Mouse (Mus musculus) cortical plate, adult 2 months (tissue): ENCODE results near the gene Mum1. TPM values are rescaled to one million over a fixed set of nuclear protein-coding genes. Genes with fewer than 3 reads are reported as not detected.
A peak's percentile ranks its signal among the peaks of the same experiment; 100 is the strongest.

Experiments used
- H3K27ac ChIP-seq: fragments of 200-500 bp; 2 replicates; pipeline ENCODE4 v1.5.1; 2012; ENCODE audit warnings: low read length, control low read depth, inconsistent platforms; ENCODE audit not compliant: insufficient read depth
- H3K4me1 ChIP-seq: fragments of 200-500 bp; 2 replicates; pipeline ENCODE4 v1.6.1; 2011; ENCODE audit warnings: low read length; ENCODE audit not compliant: control insufficient read depth, insufficient read depth
- H3K4me3 ChIP-seq: fragments of 200-500 bp; 2 replicates; pipeline ENCODE4 v1.5.1; 2011; ENCODE audit warnings: mild to moderate bottlenecking, low read length, control low read depth; ENCODE audit not compliant: insufficient read depth
- CTCF ChIP-seq: fragments of 200-500 bp; IDR thresholded peaks from 2 replicates; pipeline ENCODE4 v1.5.1; 2011; ENCODE audit warnings: mild to moderate bottlenecking, control low read depth, low read length; ENCODE audit not compliant: insufficient read depth; ENCODE audit errors: extremely low read depth
- POLR2A ChIP-seq: fragments of 200-500 bp; IDR thresholded peaks from 2 replicates; pipeline ENCODE4 v1.6.1; 2011; ENCODE audit warnings: mild to moderate bottlenecking, low read length, control low read depth; ENCODE audit not compliant: insufficient read depth; ENCODE audit errors: extremely low read depth
- polyA plus RNA-seq: library from polyadenylated mRNA; depleted of rRNA; stranded (reverse); fragments of >200 nt; gene quantifications from 2 replicates; pipeline ENCODE4 v1.2.3, GENCODE M21; 2012

Mum1 gene
- polyA plus RNA-seq, 1 experiment, result 36.9 TPM

DNA sequence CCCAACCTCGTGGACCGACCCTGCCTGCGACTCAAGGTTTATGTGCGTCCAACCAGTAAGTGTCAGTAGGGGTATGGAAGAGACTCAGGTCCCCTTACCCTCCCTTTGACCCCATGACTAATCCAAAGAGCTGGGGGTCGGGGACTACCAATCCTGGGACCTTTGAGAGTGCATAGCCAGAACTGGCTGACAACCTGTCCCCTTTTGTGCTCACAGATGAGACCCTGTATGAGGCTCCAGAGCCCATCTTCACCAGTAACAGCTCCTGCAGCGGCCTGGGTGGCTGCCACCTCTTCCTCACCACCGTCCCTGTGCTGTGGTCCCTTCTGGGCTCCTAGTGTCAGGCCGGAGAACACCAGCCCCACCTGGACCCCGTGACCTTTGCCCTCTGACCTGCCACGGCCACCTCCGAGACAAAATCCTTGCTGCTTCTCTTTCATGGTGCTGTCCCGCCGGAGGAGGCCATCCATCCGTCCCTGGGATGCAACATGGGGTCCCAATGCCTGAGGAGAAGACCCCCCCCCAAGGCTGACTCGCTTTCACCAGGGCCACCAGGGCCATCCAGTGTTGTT is 37.7 kb upstream of the Mum1 start:
- no peak overlapping the region for H3K27ac ChIP-seq

DNA sequence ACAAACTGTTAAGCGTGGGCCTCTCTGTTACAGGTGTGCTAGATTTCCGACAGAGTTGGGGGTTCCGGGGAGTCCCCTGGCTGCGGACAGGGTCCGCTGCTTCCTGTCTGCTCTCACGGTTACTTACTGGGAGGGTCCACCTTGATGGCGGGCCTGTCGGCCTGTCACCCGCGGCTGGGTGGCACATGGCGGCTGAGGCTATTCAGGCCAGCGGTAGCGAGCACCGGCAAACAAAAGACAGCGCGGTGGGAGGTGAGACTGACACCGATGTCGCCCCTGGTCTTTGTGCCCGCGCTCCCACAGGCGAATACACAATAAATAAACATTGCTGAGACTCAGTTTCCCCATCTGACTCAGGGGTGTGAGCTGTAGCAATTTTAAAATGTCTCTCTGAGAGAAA is 36.2 kb upstream of the Mum1 start:
- TF ChIP-seq CTCF (no peak), POLR2A (no peak)
- no peaks in the 10 kb centered on the region for H3K4me1 ChIP-seq
- H3K27ac ChIP-seq, result no peak overlapping the region
- peak overlapping the region; percentile 32 for H3K4me3 ChIP-seq

More for the DNA sequence above, 37.7 kb upstream of the Mum1 start:
- TF ChIP-seq POLR2A, result no peak
- TF ChIP-seq CTCF, result no peak
- no peak overlapping the region for H3K4me3 ChIP-seq
- no peaks in the 10 kb centered on the region for H3K4me1 ChIP-seq

DNA sequence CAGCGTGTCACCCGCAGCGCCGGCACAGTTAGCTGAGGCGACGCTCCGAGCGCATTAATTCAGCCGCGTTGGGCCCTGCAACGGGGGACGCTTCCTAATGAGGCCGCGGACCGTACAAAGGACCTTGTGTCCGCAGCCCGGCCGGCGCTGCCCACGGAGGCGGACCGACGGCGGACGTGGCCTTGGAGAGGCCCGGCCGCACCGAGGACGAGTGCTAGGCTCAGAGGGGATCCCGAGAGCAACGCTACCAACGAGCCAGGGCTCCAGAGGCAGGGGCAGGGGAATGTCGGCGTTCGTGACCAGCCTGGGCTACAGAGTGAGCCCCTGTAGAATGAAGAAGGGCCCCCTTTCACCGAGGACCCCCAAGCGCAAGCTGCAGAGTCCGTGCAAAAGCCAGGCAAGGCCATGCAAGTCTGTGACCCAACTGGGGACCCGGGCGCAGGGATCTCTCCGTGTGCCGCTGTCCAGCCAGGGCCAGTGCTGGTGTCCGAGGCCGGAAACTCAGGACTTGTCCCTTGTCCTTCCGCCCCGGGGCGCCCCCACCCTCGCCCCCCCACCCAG is 35.7 kb upstream of the Mum1 start:
- no peaks in the 10 kb centered on the region for H3K4me1 ChIP-seq
- 0 out of 2 replicates have a peak overlapping the region, but pooled peaks have one; percentile 32 for H3K27ac ChIP-seq
- H3K4me3 ChIP-seq, result peak overlapping the region; percentile 32
- no peak for TF ChIP-seq CTCF
- peak; percentile 44; the same call in 1 of the 2 replicates for TF ChIP-seq POLR2A

DNA sequence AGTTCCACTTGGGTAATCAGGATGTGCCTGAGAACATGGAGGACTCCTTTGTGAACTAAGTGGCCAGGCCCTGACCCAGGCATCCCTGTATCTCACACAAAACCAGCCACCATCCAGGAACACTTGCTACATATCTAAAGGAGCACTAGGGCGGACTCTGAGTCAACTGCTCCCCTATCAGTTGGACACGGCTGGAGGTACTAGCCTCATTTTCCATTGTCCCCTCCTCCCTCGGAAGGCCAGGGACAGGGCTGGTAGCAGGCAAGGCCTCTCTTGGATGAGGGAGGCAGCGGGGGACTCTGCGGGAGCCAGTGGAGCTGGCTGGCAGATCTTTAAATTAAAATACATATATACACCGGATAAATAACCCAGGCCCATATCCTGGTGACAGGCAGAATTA is 32.3 kb upstream of the Mum1 start:
- H3K4me1 ChIP-seq, result no peaks in the 10 kb centered on the region
- no peak for TF ChIP-seq CTCF
- TF ChIP-seq POLR2A, result no peak
- H3K4me3 ChIP-seq, result no peak overlapping the region
- H3K27ac ChIP-seq, result no peak overlapping the region

DNA sequence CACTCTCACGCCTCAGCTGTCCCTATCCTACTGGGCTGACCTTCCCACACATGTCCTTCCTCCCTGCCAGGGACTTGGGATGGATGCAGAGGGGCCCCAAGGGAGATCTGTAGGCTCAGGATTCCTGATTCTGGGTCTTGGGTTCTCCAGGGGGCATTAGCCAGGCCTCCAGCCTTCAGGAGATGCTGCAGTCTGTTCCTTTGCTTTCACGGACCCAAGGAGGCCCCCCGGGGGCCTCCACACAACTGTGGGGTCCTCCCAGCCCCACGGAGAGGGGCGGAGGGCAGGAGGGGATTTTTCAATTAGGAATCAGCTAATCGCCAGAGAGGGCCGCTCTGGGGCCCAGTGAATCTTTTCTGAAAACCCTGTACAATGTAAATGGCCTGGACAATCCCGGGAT is 31.8 kb upstream of the Mum1 start:
- H3K27ac ChIP-seq, result no peak overlapping the region
- TF ChIP-seq CTCF, result no peak
- no peak for TF ChIP-seq POLR2A
- H3K4me3 ChIP-seq, result no peak overlapping the region
- no peaks in the 10 kb centered on the region for H3K4me1 ChIP-seq

DNA sequence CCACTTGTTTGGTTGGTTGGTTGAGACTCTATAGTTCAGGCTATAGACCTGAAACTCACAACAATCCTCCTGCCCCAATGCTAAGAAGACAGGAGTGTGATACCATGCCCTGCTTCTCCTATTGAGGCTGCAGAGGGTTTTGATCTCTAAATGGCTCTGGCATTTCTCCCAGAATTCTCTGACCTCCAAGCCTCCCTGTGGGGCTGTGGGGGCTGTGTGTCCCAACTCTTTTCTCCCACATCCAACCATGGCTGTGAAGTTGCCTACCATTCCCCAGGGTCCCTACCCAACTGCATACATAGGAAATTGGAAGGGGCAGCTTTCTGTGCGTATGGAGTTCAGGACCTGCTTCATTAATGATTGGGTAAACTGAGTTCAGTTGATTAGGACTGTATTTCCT is 30.1 kb upstream of the Mum1 start:
- TF ChIP-seq CTCF (no peak), POLR2A (no peak)
- H3K4me3 ChIP-seq, result no peak overlapping the region
- no peak overlapping the region for H3K27ac ChIP-seq
- no peaks in the 10 kb centered on the region for H3K4me1 ChIP-seq

DNA sequence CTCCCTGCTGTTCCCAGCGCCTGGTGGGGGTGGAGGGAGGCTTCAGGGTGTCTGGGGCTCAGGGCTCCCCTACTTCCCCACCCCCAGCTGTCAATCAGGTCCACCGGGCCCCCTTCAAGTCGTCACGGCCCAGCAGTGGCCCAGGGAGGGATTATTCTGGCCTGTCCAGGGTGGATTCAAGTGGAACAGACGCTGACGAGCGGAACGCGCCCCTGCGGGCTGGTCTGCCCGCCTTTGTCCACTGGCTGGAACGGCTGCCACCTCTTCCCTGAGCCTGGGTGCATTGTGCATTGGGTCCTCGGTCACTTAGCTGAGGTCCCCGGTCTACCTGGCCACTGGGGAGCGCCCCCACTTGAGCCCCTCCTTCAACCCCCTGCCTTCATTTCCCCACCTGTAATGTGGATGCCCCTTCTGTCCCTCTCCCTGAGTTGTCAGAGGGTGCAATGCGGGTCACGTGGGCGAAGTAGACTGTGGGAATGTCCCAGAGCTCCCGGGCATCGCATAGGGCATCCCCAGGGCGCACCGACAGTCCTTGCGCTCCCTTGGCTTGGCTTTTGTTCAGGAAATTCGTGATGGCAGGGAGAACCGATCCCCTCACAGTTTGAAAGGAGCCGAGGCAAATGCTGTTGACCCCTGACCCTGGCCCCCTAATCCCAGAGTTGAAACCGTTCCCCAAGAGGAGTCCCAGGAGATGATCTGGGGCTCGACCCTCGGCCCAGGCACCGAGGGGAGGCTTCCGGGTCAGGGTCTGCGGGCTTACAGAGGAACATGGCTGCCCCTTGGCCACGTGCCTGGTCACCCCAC is 29.3 kb upstream of the Mum1 start:
- Histone ChIP-seq H3K27ac (no peak overlapping the region), H3K4me3 (no peak overlapping the region), H3K4me1 (no peaks in the 10 kb centered on the region)
- TF ChIP-seq POLR2A (no peak), CTCF (no peak)

DNA sequence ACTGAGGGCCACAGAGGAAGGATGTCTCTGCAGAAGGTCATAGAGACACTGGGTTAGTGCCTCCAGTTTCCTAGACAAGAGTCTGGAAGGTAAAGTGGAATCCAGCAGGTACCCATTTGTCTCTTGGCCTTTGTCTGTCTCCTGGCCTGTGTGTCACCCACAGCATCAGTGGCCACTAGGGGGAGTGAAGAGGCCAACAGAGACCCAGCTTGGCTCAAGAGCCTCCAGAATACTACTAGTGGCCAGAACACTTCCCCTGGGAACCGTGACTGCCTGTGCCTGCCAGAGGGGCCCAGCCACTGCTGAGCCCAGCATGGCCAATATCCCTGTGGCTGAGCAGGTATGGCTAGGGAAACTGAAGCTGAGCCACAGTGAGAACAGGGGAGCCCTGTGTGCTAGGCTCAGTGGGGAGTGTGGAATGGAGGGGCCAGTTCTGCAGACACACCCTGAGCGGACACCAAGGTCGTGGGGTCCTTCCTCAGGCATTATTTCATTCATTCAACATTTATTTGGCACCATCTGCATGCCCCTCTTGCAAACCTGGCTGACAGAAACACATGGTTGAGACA is 26.7 kb upstream of the Mum1 start:
- Histone ChIP-seq H3K4me1 (no peaks in the 10 kb centered on the region), H3K27ac (no peak overlapping the region), H3K4me3 (no peak overlapping the region)
- peak; percentile 81 for TF ChIP-seq CTCF
- no peak for TF ChIP-seq POLR2A

DNA sequence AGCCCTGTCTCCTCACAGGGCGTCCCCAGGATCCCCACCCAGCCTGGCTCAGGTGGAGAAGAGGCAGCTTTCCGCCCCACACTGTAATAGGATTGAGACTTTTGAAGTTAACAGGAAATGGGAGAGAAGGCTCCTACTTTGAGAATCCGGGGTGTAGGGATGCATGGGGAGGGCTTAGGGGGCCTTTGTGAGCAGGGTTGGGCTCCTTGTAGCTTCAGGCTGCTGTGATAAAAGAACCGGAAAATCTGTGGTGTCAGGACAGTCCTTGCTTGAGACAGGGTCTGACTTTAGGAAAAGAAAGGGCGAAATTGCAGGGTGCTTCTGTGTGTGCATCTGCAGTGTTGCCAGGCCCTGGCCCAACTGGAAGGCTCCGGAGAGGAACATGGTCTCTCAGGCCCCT is 25.7 kb upstream of the Mum1 start:
- H3K4me3 ChIP-seq, result no peak overlapping the region
- H3K4me1 ChIP-seq, result no peaks in the 10 kb centered on the region
- H3K27ac ChIP-seq, result no peak overlapping the region
- TF ChIP-seq CTCF, result no peak
- TF ChIP-seq POLR2A, result no peak

DNA sequence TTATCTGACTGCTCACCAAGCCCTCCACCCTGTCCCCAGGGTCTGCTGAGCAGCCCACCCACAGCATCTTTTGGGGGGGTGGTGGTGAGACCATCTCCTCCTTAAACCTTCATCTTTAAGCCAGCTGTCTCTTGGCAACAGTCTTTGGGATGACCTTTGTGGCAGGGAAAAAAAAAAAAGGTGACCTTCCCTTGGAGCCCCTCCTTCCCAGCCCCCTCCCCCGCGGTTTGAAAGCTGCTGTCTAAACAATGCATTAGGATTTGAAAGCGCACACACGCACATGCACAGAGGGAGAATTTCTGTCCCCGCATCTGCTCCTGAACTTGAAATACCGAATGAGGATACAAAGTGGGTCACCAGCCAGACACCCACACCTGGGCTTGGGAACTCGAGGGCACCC is 22.2 kb upstream of the Mum1 start:
- no peaks in the 10 kb centered on the region for H3K4me1 ChIP-seq
- no peak overlapping the region for H3K4me3 ChIP-seq
- H3K27ac ChIP-seq, result no peak overlapping the region
- no peak for TF ChIP-seq POLR2A
- TF ChIP-seq CTCF, result no peak

DNA sequence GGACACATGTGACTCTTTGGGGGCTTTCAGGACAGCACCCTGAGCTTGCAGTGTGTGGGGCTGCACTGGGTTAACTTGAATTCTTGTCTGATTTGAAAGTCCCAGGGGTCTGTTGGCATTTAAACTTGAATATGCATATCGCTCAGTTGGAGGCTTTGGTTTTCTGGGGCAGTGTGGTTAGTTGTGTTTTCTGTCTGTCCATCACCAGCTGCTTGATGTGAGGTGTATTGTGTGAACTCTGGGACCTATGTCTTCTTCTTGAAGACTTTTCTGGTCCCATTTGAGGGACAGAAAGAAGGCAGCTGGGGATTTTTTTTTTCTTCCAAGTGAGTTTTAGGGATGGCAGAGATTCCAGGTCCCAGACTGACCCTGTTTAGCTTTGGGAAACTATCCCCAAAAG is 19.0 kb upstream of the Mum1 start:
- TF ChIP-seq CTCF, result no peak
- no peak for TF ChIP-seq POLR2A
- H3K4me1 ChIP-seq, result 0 out of 2 replicates have a peak, but pooled peaks cover 1% of the 10 kb centered on the region
- H3K27ac ChIP-seq, result no peak overlapping the region
- no peak overlapping the region for H3K4me3 ChIP-seq
